Mouse (Mus musculus): Measurements from ENCODE around the gene Peak1.

GRCm38 (mm10) chr9:56463686-56464515, 46.0 kb upstream of the Peak1 start:
- TF ChIP-seq NELFE (IDR thresholded peaks at IDR 0.05; ENCODE audit: low read depth, low read length) (no peak), CTCF (IDR thresholded peaks at IDR 0.05 in 2 of 3, conservative IDR thresholded peaks at IDR 0.05 in 1 of 3; ENCODE audit: control insufficient read depth in 1 of 3, insufficient read depth in 1 of 3, low read depth in 2 of 3, low read length in 3 of 3, poor library complexity in 1 of 3, severe bottlenecking in 1 of 3) (no peak), POLR2A (IDR thresholded peaks at IDR 0.05; ENCODE audit: control insufficient read depth in 1 of 2, insufficient read depth in 1 of 2, low read depth in 1 of 2, low read length in 2 of 2, poor library complexity in 1 of 2) (no peak), JUND (IDR thresholded peaks at IDR 0.05; ENCODE audit: low read depth, low read length) (no peak), SMC3 (IDR thresholded peaks at IDR 0.05; ENCODE audit: low read depth, low read length) (no peak), TAL1 (IDR thresholded peaks at IDR 0.05; ENCODE audit: low read length) (no peak), MAFK (IDR thresholded peaks at IDR 0.05; ENCODE audit: borderline replicate concordance, low read depth, low read length) (no peak)

All from MEL (cell line).